Mouse (Mus musculus) liver, embryonic 14.5 days (tissue): ENCODE results near the gene Ttll8.

Source experiments
- CTCF ChIP-seq: IDR thresholded peaks from 2 replicates; pipeline ENCODE4 v1.5.1; 2016; ENCODE audit warnings: antibody characterized with exemption, low read depth, control low read depth
- EP300 ChIP-seq: IDR thresholded peaks from 2 replicates; pipeline ENCODE4 v1.6.1; 2016; ENCODE audit warnings: antibody characterized with exemption, low read depth

DNA sequence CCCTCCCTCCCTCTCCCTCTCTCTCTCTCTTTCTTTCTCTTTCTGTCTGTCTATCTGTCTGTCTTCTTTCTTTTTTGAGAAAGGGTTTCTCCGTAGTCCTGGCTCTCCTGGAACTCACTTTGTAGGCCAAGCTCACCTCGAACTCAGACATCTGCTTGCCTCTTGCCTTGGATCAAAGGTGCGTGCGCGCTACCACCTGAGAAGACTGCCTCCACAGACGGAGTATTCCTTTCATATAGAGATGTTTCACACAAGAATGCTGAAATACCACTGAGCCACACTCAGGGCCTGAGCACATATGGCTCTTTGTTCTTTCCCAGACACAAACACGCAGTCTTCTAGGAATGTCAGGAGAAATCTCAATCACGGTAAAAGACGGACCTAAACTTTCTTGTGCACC is 70.9 kb downstream of the Ttll8 start:
- no peak for TF ChIP-seq CTCF
- no peak for TF ChIP-seq EP300
